Mouse (Mus musculus) stomach, embryonic 14.5 days (tissue): ENCODE measurements around the gene Zbtb16. TPM values are rescaled to one million over a fixed set of nuclear protein-coding genes. Genes with fewer than 3 reads are reported as not detected.

ENCODE experiments used
- ATAC-seq: fragments of 200-750 bp; cut with Nextera tagmentation; 2 replicates; pipeline ENCODE4 v1.8.0; 2017; ENCODE audit warnings: low read depth, moderate TSS enrichment; ENCODE audit not compliant: insufficient number of reproducible peaks, insufficient read depth, low FRiP score
- H3K27ac ChIP-seq: fragments of 300-500 bp; sonication (generic); 2 replicates; pipeline ENCODE4 v1.5.1; 2014; ENCODE audit warnings: mild to moderate bottlenecking, low read length, moderate library complexity, mixed read lengths
- H3K27me3 ChIP-seq: fragments of 300-500 bp; sonication (generic); 2 replicates; pipeline ENCODE4 v1.6.1; 2014; ENCODE audit warnings: low read length, control low read depth, mixed read lengths; ENCODE audit not compliant: control insufficient read depth, insufficient read depth
- H3K36me3 ChIP-seq: fragments of 300-500 bp; sonication (generic); 2 replicates; pipeline ENCODE4 v1.6.1; 2014; ENCODE audit warnings: mild to moderate bottlenecking, control low read depth, low read length, moderate library complexity, mixed read lengths; ENCODE audit not compliant: control insufficient read depth, insufficient read depth
- H3K4me1 ChIP-seq: fragments of 300-500 bp; sonication (generic); 2 replicates; pipeline ENCODE4 v1.6.1; 2014; ENCODE audit warnings: low read length, control low read depth, mixed read lengths; ENCODE audit not compliant: control insufficient read depth, insufficient read depth
- H3K4me2 ChIP-seq: fragments of 300-500 bp; sonication (generic); replicated peaks from 2 replicates; pipeline ENCODE4 v1.6.1; 2014; ENCODE audit warnings: low read depth, low read length, control low read depth
- H3K4me3 ChIP-seq: fragments of 300-500 bp; sonication (generic); 2 replicates; pipeline ENCODE4 v1.5.1; 2014; ENCODE audit warnings: low read depth, low read length, control low read depth
- H3K9ac ChIP-seq: fragments of 300-500 bp; sonication (generic); replicated peaks from 2 replicates; pipeline ENCODE4 v1.6.1; 2014; ENCODE audit warnings: low read depth, mild to moderate bottlenecking, control low read depth, low read length, moderate library complexity, mixed read lengths
- H3K9me3 ChIP-seq: fragments of 300-500 bp; sonication (generic); 2 replicates; pipeline ENCODE4 v1.6.1; 2016; ENCODE audit warnings: low read depth, low read length, control low read depth; ENCODE audit not compliant: control insufficient read depth
- WGBS: fragments of 180-500 bp; shearing (Covaris S2); extraction: QIAGEN DNeasy Blood & Tissue Kit; methylation state at CpG from one replicate; pipeline ENCODE4 v1.1.7; 2014; 5-methylcytosine and 5-hydroxymethylcytosine counted together
- polyA plus RNA-seq: library from polyadenylated mRNA; unstranded; fragments of >200 nt; fragmentation: Nextera tagmentation; extraction: Ambion mirVana; gene quantifications from 2 replicates; pipeline ENCODE4 v1.2.1, GENCODE M21; 2014

Gene Zbtb16
- polyA plus RNA-seq, 1 experiment from 2014 or later: 6.6 TPM

GRCm38 (mm10) chr9:48694616-48695061 is 141.4 kb downstream of the Zbtb16 start:
- H3K4me2 ChIP-seq: no peak overlapping the region
- WGBS: 6% methylated on average over 10 of the region's 10 CpGs
- peak overlapping the region; percentile 59 for H3K27ac ChIP-seq
- peaks cover 18% of the 10 kb centered on the region; the same call in 1 of the 2 replicates for H3K4me1 ChIP-seq
- peak; percentile 68; the same call in 1 of the 2 replicates for ATAC-seq
- no peak overlapping the region for H3K4me3 ChIP-seq
- no peaks in the 10 kb centered on the region for H3K9me3 ChIP-seq
- H3K36me3 ChIP-seq: no peaks in the 10 kb centered on the region
- H3K27me3 ChIP-seq: no peaks in the 10 kb centered on the region
- no peak overlapping the region for H3K9ac ChIP-seq

- Histone ChIP-seq H3K36me3 (no peaks in the 10 kb centered on the region), H3K9me3 (no peaks in the 10 kb centered on the region), H3K4me2 (no peak overlapping the region), H3K27ac (peak overlapping the region; percentile 39; the same call in 1 of the 2 replicates), H3K4me1 (peaks cover 18% of the 10 kb centered on the region; the same call in 1 of the 2 replicates), H3K27me3 (no peaks in the 10 kb centered on the region), H3K9ac (no peak overlapping the region), H3K4me3 (no peak overlapping the region)
- ATAC-seq: no peak
- WGBS: 51% methylated on average over 7 of the region's 7 CpGs
Measured at GRCm38 (mm10) chr9:48693696-48694095, 142.3 kb downstream of the Zbtb16 start.

GRCm38 (mm10) chr9:48689718-48689980 is 146.4 kb downstream of the Zbtb16 start:
- H3K27ac ChIP-seq: no peak overlapping the region
- H3K27me3 ChIP-seq: no peaks in the 10 kb centered on the region
- H3K4me1 ChIP-seq: peaks cover 4% of the 10 kb centered on the region; the same call in 1 of the 2 replicates
- no peaks in the 10 kb centered on the region for H3K9me3 ChIP-seq
- no peak overlapping the region for H3K4me2 ChIP-seq
- no peak overlapping the region for H3K9ac ChIP-seq
- no peak overlapping the region for H3K4me3 ChIP-seq
- 59% methylated on average over 1 of the region's 1 CpGs for WGBS
- ATAC-seq: no peak
- H3K36me3 ChIP-seq: no peaks in the 10 kb centered on the region

GRCm38 (mm10) chr9:48688859-48689717 is 146.9 kb downstream of the Zbtb16 start:
- H3K4me3 ChIP-seq: no peak overlapping the region
- no peaks in the 10 kb centered on the region for H3K9me3 ChIP-seq
- peaks cover 4% of the 10 kb centered on the region; the same call in 1 of the 2 replicates for H3K4me1 ChIP-seq
- WGBS: 72% methylated on average over 6 of the region's 6 CpGs
- H3K9ac ChIP-seq: no peak overlapping the region
- no peaks in the 10 kb centered on the region for H3K36me3 ChIP-seq
- H3K27ac ChIP-seq: no peak overlapping the region
- H3K27me3 ChIP-seq: no peaks in the 10 kb centered on the region
- no peak for ATAC-seq
- H3K4me2 ChIP-seq: no peak overlapping the region

GRCm38 (mm10) chr9:48687891-48688290 is 148.1 kb downstream of the Zbtb16 start:
- Histone ChIP-seq H3K9me3 (no peaks in the 10 kb centered on the region), H3K27me3 (no peaks in the 10 kb centered on the region), H3K36me3 (no peaks in the 10 kb centered on the region), H3K4me1 (no peaks in the 10 kb centered on the region; the same call in 1 of the 2 replicates), H3K4me3 (no peak overlapping the region), H3K9ac (no peak overlapping the region), H3K27ac (no peak overlapping the region), H3K4me2 (no peak overlapping the region)
- no peak for ATAC-seq
- WGBS: 81% methylated on average over 7 of the region's 7 CpGs

- 57% methylated on average over 7 of the region's 7 CpGs for WGBS
- Histone ChIP-seq H3K27ac (no peak overlapping the region), H3K27me3 (no peaks in the 10 kb centered on the region), H3K4me1 (no peaks in the 10 kb centered on the region; the same call in 1 of the 2 replicates), H3K36me3 (no peaks in the 10 kb centered on the region), H3K9ac (no peak overlapping the region), H3K4me3 (no peak overlapping the region), H3K9me3 (no peaks in the 10 kb centered on the region), H3K4me2 (no peak overlapping the region)
- ATAC-seq: peak; percentile 28; the same call in 1 of the 2 replicates
Measured at GRCm38 (mm10) chr9:48685721-48686120, 150.3 kb downstream of the Zbtb16 start.

GRCm38 (mm10) chr9:48684144-48684543 is 151.9 kb downstream of the Zbtb16 start:
- peaks cover 3% of the 10 kb centered on the region; the same call in 1 of the 2 replicates for H3K4me1 ChIP-seq
- no peak for ATAC-seq
- H3K27me3 ChIP-seq: no peaks in the 10 kb centered on the region
- H3K36me3 ChIP-seq: no peaks in the 10 kb centered on the region
- no peak overlapping the region for H3K27ac ChIP-seq
- 87% methylated on average over 5 of the region's 5 CpGs for WGBS
- no peak overlapping the region for H3K4me3 ChIP-seq
- H3K9ac ChIP-seq: no peak overlapping the region
- H3K9me3 ChIP-seq: no peaks in the 10 kb centered on the region
- H3K4me2 ChIP-seq: no peak overlapping the region

- no peak for ATAC-seq
- H3K27ac ChIP-seq: no peak overlapping the region
- H3K9ac ChIP-seq: no peak overlapping the region
- H3K4me3 ChIP-seq: no peak overlapping the region
- WGBS: 89% methylated on average over 8 of the region's 8 CpGs
- H3K4me2 ChIP-seq: no peak overlapping the region
- no peaks in the 10 kb centered on the region for H3K27me3 ChIP-seq
- no peaks in the 10 kb centered on the region for H3K36me3 ChIP-seq
- peaks cover 8% of the 10 kb centered on the region; the same call in 1 of the 2 replicates for H3K4me1 ChIP-seq
- H3K9me3 ChIP-seq: no peaks in the 10 kb centered on the region
Measured at GRCm38 (mm10) chr9:48681193-48681592, 154.8 kb downstream of the Zbtb16 start.
